Mouse (Mus musculus): ENCODE data around the gene Pex19.

- TF ChIP-seq CTCF (IDR thresholded peaks at IDR 0.05; ENCODE audit: extremely low read depth, insufficient read depth, insufficient read length, insufficient replicate concordance) (no peak), POLR2A (IDR thresholded peaks at IDR 0.05; ENCODE audit: low read depth, low read length) (no peak)
Observed at GRCm38 (mm10) chr1:172155518-172155917, 29.0 kb downstream of the Pex19 start.
